Comparison of ENCODE assay signal across 9 mouse cellular contexts in genomic region chr5:116116567-116116966, GRCm38 (mm10). TPM values are rescaled to one million over a fixed set of nuclear protein-coding genes. Genes with fewer than 3 reads are reported as not detected.
DNase-seq lines count a peak whose midpoint lies in the region; ATAC-seq lines count a peak whose summit lies in the region.
"Had no signal": no experiment of that assay in that cellular context is flagged by ENCODE, and none has a peak within 500 bp of the region (broad histone marks: within the 10 kb centered on the region; RNA-seq: fewer than 3 reads in every experiment).

No protein-coding gene starts in this region.

- H3K9me3 ChIP-seq in liver, embryonic 11.5 days (ENCODE audit: control insufficient read depth, low read length), result no peaks in the 10 kb centered on the region
- H3K9me3 ChIP-seq: neural tube, embryonic 12.5 days had no signal

- no peak overlapping the region for H3K4me3 ChIP-seq in liver, embryonic 11.5 days (ENCODE audit: low read depth, low read length)
- H3K4me3 ChIP-seq: neural tube, embryonic 12.5 days had no signal

- H3K36me3 ChIP-seq in liver, embryonic 11.5 days (ENCODE audit: control insufficient read depth, insufficient read depth, low read length), result no peaks in the 10 kb centered on the region
- H3K36me3 ChIP-seq: neural tube, embryonic 12.5 days had no signal

- no peak; the same call in 1 of the 2 replicates for ATAC-seq in monocyte, adult 5-6 weeks (replicated peaks; ENCODE audit: insufficient number of reproducible peaks, low FRiP score, low TSS enrichment, poor library complexity, severe bottlenecking)
- peak; percentile 95 for ATAC-seq in granulocyte monocyte progenitor cell, adult 5-6 weeks (replicated peaks; ENCODE audit: poor library complexity, severe bottlenecking)
- no peak for ATAC-seq in liver, embryonic 11.5 days (replicated peaks; ENCODE audit: low FRiP score)

- no peak overlapping the region for H3K27ac ChIP-seq in liver, embryonic 11.5 days (ENCODE audit: low read depth, low read length)
- H3K27ac ChIP-seq: neural tube, embryonic 12.5 days had no signal

- DNase-seq in monocyte, adult 2 months (ENCODE audit: low read depth in 1 of 2, low spot score in 2 of 2), result peak; percentile 1 to 2
- DNase-seq in R1 (ENCODE audit: low read depth, low spot score), result peak; percentile 81
- peak; percentile 23 to 50 for DNase-seq in cerebellum, adult 18-20 months
- DNase-seq in liver, embryonic 11.5 days (ENCODE audit: low spot score), result peak; percentile 62
- peak; percentile 45 for DNase-seq in skeletal muscle tissue, adult 2 months (ENCODE audit: low read depth, low spot score)

- H3K4me2 ChIP-seq in liver, embryonic 11.5 days, result no peak overlapping the region
- H3K4me2 ChIP-seq: neural tube, embryonic 12.5 days had no signal

- H3K27me3 ChIP-seq in liver, embryonic 11.5 days (replicated peaks; ENCODE audit: control insufficient read depth, insufficient read depth, low read length), result no peaks in the 10 kb centered on the region
- H3K27me3 ChIP-seq: neural tube, embryonic 12.5 days had no signal

- H3K4me1 ChIP-seq in liver, embryonic 11.5 days (replicated peaks; ENCODE audit: control insufficient read depth, insufficient read depth, low read length), result no peaks in the 10 kb centered on the region
- H3K4me1 ChIP-seq: neural tube, embryonic 12.5 days had no signal

- H3K9ac ChIP-seq in liver, embryonic 11.5 days (ENCODE audit: low read depth, low read length), result no peak overlapping the region
- H3K9ac ChIP-seq: neural tube, embryonic 12.5 days had no signal

- 25% methylated on average over 9 of the region's 9 CpGs for WGBS in liver, embryonic 11.5 days

RNA-seq across cellular contexts. Expression of gene Tmem233, which starts 33.5 kb away (rescaled TPM):
- total RNA-seq in monocyte, adult 5-6 weeks (2017), result not detected in 3 replicates
- total RNA-seq in granulocyte monocyte progenitor cell, adult 5-6 weeks (2014; fragmentation: Nextera tagmentation), result not detected in 2 replicates
- not detected in 2 replicates for total RNA-seq in granulocyte monocyte progenitor cell, adult 5-6 weeks (2017)
- not detected in 2 replicates for polyA plus RNA-seq in liver, embryonic 11.5 days (2014; fragmentation: Nextera tagmentation; extraction: Ambion mirVana)
- polyA plus RNA-seq: heart, embryonic 16.5 days; neural tube, embryonic 12.5 days had no signal

Comparison
In these comparisons a context has a peak if more than half of its experiments do, and no peak if none do; other contexts are left out.
1. DNase-seq: peak in every context shown above with its lines; median percentile 81 in R1; 62 in liver, embryonic 11.5 days; 45 in skeletal muscle tissue, adult 2 months; 36 in cerebellum, adult 18-20 months; 2 in monocyte, adult 2 months.